8 mouse cellular contexts compared by ENCODE assay signal in genomic region chr10:4341430-4341829, GRCm38 (mm10). TPM values are rescaled to one million over a fixed set of nuclear protein-coding genes. Genes with fewer than 3 reads are reported as not detected.
DNase-seq lines count a peak whose midpoint lies in the region; ATAC-seq and TF ChIP-seq lines count a peak whose summit lies in the region.

No protein-coding gene starts in this region.

- TF ChIP-seq POLR2A in cerebellum, adult 2 months (IDR thresholded peaks at IDR 0.05; ENCODE audit: borderline replicate concordance, insufficient read depth, low read length) = no peak

- H3K27me3 ChIP-seq in cerebellum, adult 2 months (ENCODE audit: control insufficient read depth, insufficient read depth, low read length) = no peaks in the 10 kb centered on the region
- no peaks in the 10 kb centered on the region for H3K27me3 ChIP-seq in liver, embryonic 12.5 days (replicated peaks)
- H3K27me3 ChIP-seq in liver, embryonic 11.5 days (replicated peaks; ENCODE audit: control insufficient read depth, insufficient read depth, low read length) = no peaks in the 10 kb centered on the region

- no peak for ATAC-seq in cerebellum, adult (ENCODE audit: insufficient number of reproducible peaks, low FRiP score, low TSS enrichment)
- no peak for ATAC-seq in liver, embryonic 12.5 days
- peak; percentile 63; the same call in 1 of the 2 replicates for ATAC-seq in liver, embryonic 11.5 days (replicated peaks; ENCODE audit: low FRiP score)

- WGBS in cerebellum, adult 2 months = 19% methylated on average over 2 of the region's 2 CpGs
- WGBS in liver, embryonic 12.5 days (ENCODE audit: insufficient replicate concordance) = 19% methylated on average over 2 of the region's 2 CpGs
- 10% methylated on average over 2 of the region's 2 CpGs for WGBS in liver, embryonic 11.5 days

- H3K4me3 ChIP-seq in cerebellum, adult 2 months (replicated peaks; ENCODE audit: insufficient read depth, low read depth, low read length) = no peak overlapping the region
- no peak overlapping the region for H3K4me3 ChIP-seq in liver, embryonic 12.5 days
- no peak overlapping the region for H3K4me3 ChIP-seq in liver, embryonic 11.5 days (ENCODE audit: low read depth, low read length)

- H3K4me2 ChIP-seq in liver, embryonic 12.5 days = no peak overlapping the region
- no peak overlapping the region for H3K4me2 ChIP-seq in liver, embryonic 11.5 days

- DNase-seq in cerebellum, adult 2 months = peak; percentile 28 to 32
- peak; percentile 49 for DNase-seq in liver
- DNase-seq in adrenal gland, postnatal 25 days = peak; percentile 51
- peak; percentile 52 to 67 for DNase-seq in heart, adult 9 months (ENCODE audit: low spot score in 2 of 2)
- DNase-seq in liver, embryonic 11.5 days (ENCODE audit: low spot score) = no peak
- peak; percentile 39 to 68 for DNase-seq in spleen, postnatal 4 days (ENCODE audit: low spot score in 2 of 2)

- H3K36me3 ChIP-seq in liver, embryonic 12.5 days = no peaks in the 10 kb centered on the region
- no peaks in the 10 kb centered on the region for H3K36me3 ChIP-seq in liver, embryonic 11.5 days (ENCODE audit: control insufficient read depth, insufficient read depth, low read length)

- no peak overlapping the region for H3K27ac ChIP-seq in cerebellum, adult 2 months (ENCODE audit: insufficient read depth, low read length)
- no peak overlapping the region for H3K27ac ChIP-seq in liver, embryonic 12.5 days
- H3K27ac ChIP-seq in liver, embryonic 11.5 days (ENCODE audit: low read depth, low read length) = no peak overlapping the region

- H3K9ac ChIP-seq in liver, embryonic 12.5 days = no peak overlapping the region
- H3K9ac ChIP-seq in liver, embryonic 11.5 days (ENCODE audit: low read depth, low read length) = no peak overlapping the region

- H3K9me3 ChIP-seq in liver, embryonic 12.5 days (replicated peaks) = no peaks in the 10 kb centered on the region
- H3K9me3 ChIP-seq in liver, embryonic 11.5 days (ENCODE audit: control insufficient read depth, low read length) = no peaks in the 10 kb centered on the region

- 0 out of 2 replicates have a peak, but pooled peaks cover 3% of the 10 kb centered on the region for H3K4me1 ChIP-seq in cerebellum, adult 2 months (ENCODE audit: control insufficient read depth, insufficient read depth, low read length)
- H3K4me1 ChIP-seq in liver, embryonic 12.5 days = peaks cover under 1% of the 10 kb centered on the region; the same call in 1 of the 2 replicates
- H3K4me1 ChIP-seq in liver, embryonic 11.5 days (replicated peaks; ENCODE audit: control insufficient read depth, insufficient read depth, low read length) = no peaks in the 10 kb centered on the region

- TF ChIP-seq CTCF in cerebellum, adult 2 months (IDR thresholded peaks at IDR 0.05; ENCODE audit: borderline replicate concordance, insufficient read depth, low read depth, low read length) = peak; percentile 63

RNA-seq across cellular contexts. Expression of gene Zbtb2, which starts 46.5 kb away (rescaled TPM):
- polyA plus RNA-seq in cerebellum, adult 2 months (2012; rRNA removed) = 8.3 and 8.7 TPM in 2 replicates
- polyA plus RNA-seq in liver, embryonic 12.5 days (2016; fragmentation: Nextera tagmentation; extraction: Ambion mirVana) = 7.4 and 7.5 TPM in 2 replicates
- total RNA-seq in adrenal gland, postnatal 25 days (2021) = 11.0 and 11.5 TPM in 2 replicates
- polyA plus RNA-seq in liver, embryonic 11.5 days (2014; fragmentation: Nextera tagmentation; extraction: Ambion mirVana) = 11.7 and 12.3 TPM in 2 replicates
